Mouse (Mus musculus) adrenal gland, adult 18-20 months (tissue): ENCODE measurements around the gene Gale. TPM values are rescaled to one million over a fixed set of nuclear protein-coding genes. Genes with fewer than 3 reads are reported as not detected.
A peak's percentile ranks its signal among the peaks of the same experiment; 100 is the strongest.
"Not testable (repeated sequence)": the region's sequence is repeated elsewhere in the genome, so short reads cannot be mapped to it uniquely, and the experiment has no call there.

ENCODE experiments used
- DNase-seq, 2 experiments: peaks; one replicate each; pipeline ENCODE4 v3.0.0; 2021 to 2022; ENCODE audit warnings: low spot score in 2 of 2
- total RNA-seq, 2 experiments: library from RNA; stranded (reverse); gene quantifications; 1 replicate in 1 of 2; 2 replicates in 1 of 2; pipeline ENCODE4 v1.2.3; 2021

Gale gene
- total RNA-seq, 2 experiments from 2014 or later = 18.2 to 43.2 TPM

GRCm38 (mm10) chr4:135969070-135969750, 5.7 kb downstream of the Gale start:
- DNase-seq = peak in 1 of 2 experiments; percentile 20

DNA sequence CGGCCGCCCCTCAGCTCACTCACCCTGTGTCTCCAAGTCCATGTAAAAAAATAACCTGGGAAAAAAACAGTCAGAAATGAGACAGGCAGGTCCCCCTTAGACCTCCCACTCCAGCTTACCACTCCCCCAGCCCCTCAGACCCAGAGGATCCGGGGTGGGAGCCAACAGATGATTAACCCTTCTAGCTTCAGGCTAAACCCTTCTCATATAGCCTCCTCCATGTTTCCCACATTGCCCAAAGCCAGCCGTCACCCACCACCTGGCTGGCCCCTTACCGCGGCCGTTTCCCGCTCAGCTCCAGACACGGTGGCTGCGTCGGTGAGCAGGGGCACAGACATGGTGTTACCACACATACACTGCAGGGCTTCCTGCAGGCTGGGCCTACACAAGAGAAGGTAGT, 7.1 kb downstream of the Gale start:
- DNase-seq = no peak

- DNase-seq = peak in 1 of 2 experiments; percentile 24
These were observed 8.5 kb downstream of the Gale start for GRCm38 (mm10) chr4:135971805-135972555.

DNA sequence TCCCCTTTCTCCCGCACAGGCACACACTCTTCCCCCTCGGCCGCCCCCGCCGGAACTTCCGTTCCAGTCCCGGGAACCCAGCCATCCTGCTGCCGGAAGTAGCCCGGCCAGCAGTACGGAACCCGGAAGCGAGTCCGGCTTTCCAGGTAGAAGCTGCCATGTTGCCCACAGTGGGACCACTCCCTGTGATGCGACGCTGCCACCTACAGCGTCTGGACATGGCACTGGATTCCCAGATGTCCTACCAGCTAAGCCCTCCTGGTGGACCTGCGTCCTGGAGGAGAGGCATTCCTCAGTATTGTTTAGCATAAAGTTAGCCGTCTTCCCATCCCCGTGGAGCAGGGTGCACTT, 9.0 kb downstream of the Gale start, which contains the start of gene Lypla2:
Gene Lypla2, minus strand, starts transcription at position 71 of the 351 bp plus-strand sequence.
- DNase-seq = peak; percentile 84 to 87

DNA sequence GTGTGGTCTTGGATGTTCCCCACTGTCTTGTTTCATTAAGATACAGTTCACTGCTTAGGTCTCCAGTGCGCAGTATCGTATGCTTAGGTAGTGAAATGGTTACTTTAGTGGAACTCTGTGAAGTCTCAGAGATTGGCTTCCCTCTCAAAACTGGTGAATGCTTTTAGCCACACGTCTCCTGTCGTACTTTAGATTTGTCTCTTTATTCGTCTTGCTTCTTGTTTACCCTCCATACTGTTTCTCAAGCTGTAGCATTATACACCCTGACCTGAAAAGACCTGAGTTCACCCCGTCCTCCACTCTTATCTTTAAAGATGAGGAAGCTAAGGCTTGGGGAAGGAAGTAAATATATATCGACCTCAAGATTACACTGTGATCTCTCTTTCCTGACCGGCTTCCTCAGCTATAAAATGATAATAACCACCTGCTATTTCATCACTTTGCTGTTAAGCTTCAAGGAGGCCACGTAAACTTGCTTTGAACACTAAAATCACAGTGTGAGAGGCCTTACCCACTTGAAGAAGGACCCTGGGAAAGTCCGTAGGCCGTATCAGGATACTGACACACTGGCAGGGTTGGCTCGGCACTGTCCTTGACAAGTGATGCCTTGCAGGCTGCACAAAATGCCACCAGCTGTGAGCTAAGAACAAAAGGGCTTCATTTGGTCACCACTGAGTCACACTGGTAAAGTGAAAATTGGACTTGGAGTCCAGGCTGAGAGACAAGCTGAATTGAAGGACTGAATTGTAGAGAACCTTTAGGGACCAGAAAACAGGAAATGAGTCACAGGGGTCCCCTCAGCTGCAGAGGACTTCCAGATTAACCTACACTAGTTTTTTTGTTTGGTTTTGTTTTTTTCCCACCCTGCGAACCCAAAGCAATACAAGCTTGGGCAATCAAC, 9.6 kb downstream of the Gale start:
- DNase-seq = peak in 1 of 2 experiments; percentile 25

GRCm38 (mm10) chr4:135976146-135976545, 12.6 kb downstream of the Gale start:
- DNase-seq = no peak

DNA sequence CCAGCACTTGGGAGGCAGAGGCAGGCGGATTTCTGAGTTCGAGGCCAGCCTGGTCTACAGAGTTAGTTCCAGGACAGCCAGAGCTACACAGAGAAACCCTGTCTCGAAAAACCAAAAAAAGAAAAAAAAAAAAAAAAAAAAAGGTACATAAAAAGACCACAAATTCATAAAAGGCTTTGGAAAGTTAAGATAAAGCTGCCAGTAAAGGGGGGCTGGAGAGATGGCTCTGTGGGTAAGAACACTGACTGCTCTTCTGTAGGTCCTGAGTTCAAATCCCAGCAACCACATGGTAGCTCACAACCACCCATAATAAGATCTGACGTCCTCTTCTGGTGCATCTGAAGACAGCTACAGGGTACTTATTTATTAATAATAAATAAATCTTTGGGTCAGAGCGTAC, 16.7 kb downstream of the Gale start:
- not testable (repeated sequence) for DNase-seq

- DNase-seq = no peak
These were observed 18.1 kb downstream of the Gale start for GRCm38 (mm10) chr4:135981524-135982063.

- DNase-seq = no peak
These were observed 21.0 kb downstream of the Gale start for GRCm38 (mm10) chr4:135984556-135984955.

- DNase-seq = no peak
These were observed 21.7 kb downstream of the Gale start for GRCm38 (mm10) chr4:135985193-135985592.

DNA sequence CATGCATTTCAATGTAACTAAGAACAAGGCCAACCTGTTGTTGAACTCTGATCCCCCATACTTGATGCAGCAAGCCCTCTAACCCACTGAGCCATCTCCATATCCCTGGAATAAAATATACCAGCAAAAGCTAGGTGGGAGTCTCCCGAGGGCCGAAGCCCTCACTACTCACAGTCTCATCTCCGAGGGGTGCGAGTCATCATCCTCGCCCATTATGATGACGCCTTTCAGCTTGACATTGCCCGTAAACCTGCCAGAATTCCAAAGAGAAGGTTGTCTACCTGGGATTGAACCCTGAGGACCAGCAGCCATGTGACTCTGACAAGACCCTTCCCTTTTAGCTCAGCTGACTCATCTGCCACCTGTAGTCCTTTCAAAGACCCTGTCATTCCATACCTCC, 22.2 kb downstream of the Gale start:
- no peak for DNase-seq

- DNase-seq = no peak
These were observed 22.9 kb downstream of the Gale start for GRCm38 (mm10) chr4:135986301-135986942.

GRCm38 (mm10) chr4:135986943-135987710, 23.6 kb downstream of the Gale start, which contains the start of gene Pithd1:
TSS of gene Pithd1 (minus strand) at chr4:135987264.
- DNase-seq = peak; percentile 91 to 94

GRCm38 (mm10) chr4:135987714-135988113, 24.2 kb downstream of the Gale start:
- DNase-seq = no peak

DNA sequence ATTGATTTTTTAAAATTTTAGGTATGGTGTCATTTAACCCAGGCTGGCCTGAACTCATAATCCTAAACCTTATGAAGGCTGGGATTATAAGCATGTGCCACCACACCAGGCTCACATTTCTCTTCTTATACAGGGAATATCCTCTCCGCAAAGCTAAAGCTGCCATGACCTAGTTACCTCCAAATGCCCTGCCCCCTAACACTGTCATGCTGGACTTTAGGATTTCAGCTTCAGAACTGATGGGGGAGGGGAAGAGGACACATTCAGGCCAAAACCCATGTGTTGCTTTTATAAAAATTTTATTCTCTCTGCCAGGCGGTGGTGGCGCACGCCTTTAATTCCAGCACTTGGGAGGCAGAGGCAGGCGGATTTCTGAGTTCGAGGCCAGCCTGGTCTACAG, 30.4 kb downstream of the Gale start:
- no peak for DNase-seq

GRCm38 (mm10) chr4:135995118-135995517, 31.6 kb downstream of the Gale start:
- DNase-seq = no peak

GRCm38 (mm10) chr4:136004107-136004675, 40.7 kb downstream of the Gale start:
- DNase-seq = no peak

DNA sequence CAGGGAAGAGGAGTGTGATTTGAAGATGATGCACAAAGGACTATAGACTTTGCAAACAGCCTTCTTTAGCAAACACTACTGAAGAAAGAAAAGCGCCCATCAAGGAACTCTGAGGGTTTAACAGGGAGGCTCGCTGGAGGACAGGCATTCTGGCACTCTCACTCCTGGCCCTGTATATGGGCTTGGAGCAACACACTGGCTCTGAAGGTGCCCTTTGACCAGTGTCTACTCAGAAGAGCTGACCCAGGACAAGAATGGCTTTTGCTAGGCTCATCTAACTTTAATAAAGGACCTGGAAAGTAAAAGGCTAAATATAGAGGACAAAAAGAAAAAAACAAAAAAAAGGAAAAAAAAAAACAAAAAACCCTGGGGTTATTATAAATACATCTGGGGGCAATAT, 41.4 kb downstream of the Gale start:
- no peak for DNase-seq

- no peak for DNase-seq
These were observed 43.3 kb downstream of the Gale start for GRCm38 (mm10) chr4:136006821-136007220.
